Mouse (Mus musculus) olfactory bulb, adult 2 months (tissue): ENCODE data around the gene Snrpa.

Source experiments
- CTCF ChIP-seq: fragments of 200-500 bp; IDR thresholded peaks from 2 replicates; pipeline ENCODE4 v1.5.1; 2012; ENCODE audit warnings: low read depth, mild to moderate bottlenecking, low read length, moderate library complexity; ENCODE audit not compliant: insufficient read depth
- POLR2A ChIP-seq: fragments of 200-500 bp; IDR thresholded peaks from 2 replicates; pipeline ENCODE4 v1.6.1; 2012; ENCODE audit warnings: mild to moderate bottlenecking, low read depth, low read length, moderate library complexity; ENCODE audit not compliant: insufficient read depth

GRCm38 (mm10) chr7:27189271-27189931 lies 6.7 kb downstream of the Snrpa start:
- no peak for TF ChIP-seq CTCF
- no peak for TF ChIP-seq POLR2A
